Mouse (Mus musculus) C2C12 (cell line): Measurements from ENCODE around the gene Ccdc22.

Source experiments
- CEBPB ChIP-seq: IDR thresholded peaks from one replicate; pipeline ENCODE4 v1.6.1; 2011; ENCODE audit warnings: low read depth, mild to moderate bottlenecking, control low read depth, moderate library complexity
- CTCF ChIP-seq: IDR thresholded peaks from one replicate; pipeline ENCODE4 v1.5.1; 2011; ENCODE audit not compliant: control insufficient read depth, insufficient read depth, insufficient read length
- MYOG ChIP-seq: IDR thresholded peaks from one replicate; pipeline ENCODE4 v1.6.1; 2011; ENCODE audit not compliant: control insufficient read depth, insufficient read length; ENCODE audit errors: extremely low read depth

DNA sequence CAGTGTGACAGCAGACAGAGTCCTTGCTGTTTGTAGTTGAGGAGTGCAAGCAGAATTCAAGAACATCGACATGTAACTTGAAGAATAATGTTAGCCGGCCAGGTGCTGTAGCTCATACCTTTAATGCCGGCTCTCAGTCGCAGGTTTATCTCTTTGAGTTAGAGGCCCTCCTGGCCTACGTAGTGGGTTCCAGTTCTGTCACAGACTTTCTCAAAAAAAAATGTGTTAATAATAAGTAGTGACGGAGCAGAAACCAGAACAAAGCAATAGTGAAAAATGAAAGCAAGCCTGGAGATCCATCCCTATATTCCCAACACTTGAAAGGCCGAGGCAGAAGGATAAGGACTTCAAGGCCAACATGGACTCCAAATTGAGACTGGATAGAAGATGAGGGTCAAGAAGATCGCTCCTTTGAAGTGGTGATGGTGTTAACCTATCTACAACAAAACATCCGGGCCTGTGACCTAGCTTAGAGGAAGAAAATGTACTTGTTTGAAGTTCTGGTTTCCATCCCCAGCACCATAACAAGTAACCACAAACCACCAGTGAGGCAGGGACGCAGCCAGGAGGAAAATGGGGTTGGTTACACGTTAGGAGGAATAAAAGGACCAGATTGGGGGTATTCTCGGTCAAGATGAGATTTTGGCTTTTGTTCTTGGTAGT, 12.7 kb upstream of the Ccdc22 start:
- TF ChIP-seq MYOG (no peak), CTCF (no peak), CEBPB (no peak)
